Mouse (Mus musculus): ENCODE measurements around the gene Prdm10.

DNA sequence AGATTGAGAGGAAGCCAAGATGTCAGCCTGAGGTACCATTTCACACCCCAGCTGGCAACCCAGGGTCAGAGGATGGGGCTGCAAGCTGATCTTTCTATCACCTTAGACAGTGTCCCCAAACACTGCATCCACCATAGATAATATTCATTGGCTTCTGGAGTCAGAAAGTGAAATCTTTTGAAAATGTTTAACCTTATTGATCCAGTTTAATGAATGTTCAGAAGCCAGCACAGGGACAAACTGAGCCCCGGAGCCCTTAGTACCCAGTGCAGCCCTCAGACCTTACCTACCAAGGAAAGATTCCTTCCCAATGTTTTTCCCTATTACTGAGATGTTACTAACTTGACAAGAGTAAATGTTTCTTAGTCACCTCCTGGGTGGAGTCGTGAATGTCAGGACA is 41.8 kb upstream of the Prdm10 start:
- no peak for TF ChIP-seq CTCF (IDR thresholded peaks at IDR 0.05; ENCODE audit: control insufficient read depth, insufficient read depth, insufficient replicate concordance, low read depth, low read length)
- no peak for TF ChIP-seq POLR2A (IDR thresholded peaks at IDR 0.05; ENCODE audit: control insufficient read depth, low read depth, low read length)
